Mouse (Mus musculus) kidney, adult 9 months (tissue): ENCODE measurements around the gene Rap1gap.

Experiments used
- DNase-seq: peaks from one replicate; pipeline ENCODE4 v3.0.0; 2022

Gene Rap1gap

GRCm38 (mm10) chr4:137663491-137663890 is 1.0 kb upstream of the Rap1gap start:
- no peak for DNase-seq

GRCm38 (mm10) chr4:137664980-137665675 is 602 bp downstream of the Rap1gap start:
- DNase-seq = no peak

- no peak for DNase-seq
Observed at GRCm38 (mm10) chr4:137665791-137666190, 1.3 kb downstream of the Rap1gap start.

GRCm38 (mm10) chr4:137666283-137666957 is 1.9 kb downstream of the Rap1gap start:
- DNase-seq = no peak

GRCm38 (mm10) chr4:137666958-137667345 is 2.4 kb downstream of the Rap1gap start:
- no peak for DNase-seq

- peak; percentile 67 for DNase-seq
Observed at GRCm38 (mm10) chr4:137667747-137668146, 3.2 kb downstream of the Rap1gap start.

- DNase-seq = no peak
Observed at GRCm38 (mm10) chr4:137671711-137672500, 7.4 kb downstream of the Rap1gap start.

GRCm38 (mm10) chr4:137675566-137675965 is 11.0 kb downstream of the Rap1gap start:
- DNase-seq = no peak

- peak; percentile 81 for DNase-seq
Observed at GRCm38 (mm10) chr4:137676057-137676456, 11.5 kb downstream of the Rap1gap start.

- no peak for DNase-seq
Observed at GRCm38 (mm10) chr4:137676700-137677484, 12.4 kb downstream of the Rap1gap start.

GRCm38 (mm10) chr4:137677906-137678305 is 13.4 kb downstream of the Rap1gap start:
- no peak for DNase-seq

GRCm38 (mm10) chr4:137678568-137678967 is 14.0 kb downstream of the Rap1gap start:
- no peak for DNase-seq

GRCm38 (mm10) chr4:137679979-137680550 is 15.5 kb downstream of the Rap1gap start:
- no peak for DNase-seq

GRCm38 (mm10) chr4:137680721-137681120 is 16.2 kb downstream of the Rap1gap start:
- no peak for DNase-seq

GRCm38 (mm10) chr4:137681408-137682104 is 17.0 kb downstream of the Rap1gap start:
- peak; percentile 62 for DNase-seq

GRCm38 (mm10) chr4:137682961-137683453 is 18.5 kb downstream of the Rap1gap start:
- DNase-seq = peak; percentile 79

GRCm38 (mm10) chr4:137684830-137685343 is 20.4 kb downstream of the Rap1gap start:
- no peak for DNase-seq

GRCm38 (mm10) chr4:137686303-137686702 is 21.8 kb downstream of the Rap1gap start:
- no peak for DNase-seq

- no peak for DNase-seq
Observed at GRCm38 (mm10) chr4:137687234-137687825, 22.8 kb downstream of the Rap1gap start.

GRCm38 (mm10) chr4:137692107-137692902 is 27.8 kb downstream of the Rap1gap start:
- no peak for DNase-seq
